In genomic region chr12:70974441-70975266, GRCm38 (mm10) we compare ENCODE assay signal across 8 mouse cellular contexts. TPM values are rescaled to one million over a fixed set of nuclear protein-coding genes. Genes with fewer than 3 reads are reported as not detected.
A peak's percentile ranks its signal among the peaks of the same experiment; 100 is the strongest.
DNase-seq lines count a peak whose midpoint lies in the region; ATAC-seq lines count a peak whose summit lies in the region.

Gene Psma3 (plus strand): TSS chr12:70974621.

- peak within 1 kb of the TSS; percentile 99 for H3K9ac ChIP-seq in hindbrain, embryonic 16.5 days (ENCODE audit: low read depth, low read length)

- H3K9me3 ChIP-seq in hindbrain, embryonic 16.5 days (ENCODE audit: control insufficient read depth, low read length), result no peaks in the 10 kb centered on the region

- peak within 1 kb of the TSS; percentile 87 for H3K4me3 ChIP-seq in hindbrain, embryonic 16.5 days (ENCODE audit: low read length)
- H3K4me3 ChIP-seq in macrophage (ENCODE audit: inconsistent target), result peak within 1 kb of the TSS; percentile 89

- H3K27ac ChIP-seq in hindbrain, embryonic 16.5 days (ENCODE audit: low read depth, low read length), result peak within 1 kb of the TSS; percentile 97
- H3K27ac ChIP-seq in macrophage, result peak within 1 kb of the TSS; percentile 71

- WGBS in hindbrain, embryonic 16.5 days, result under 1% methylated on average over 61 of the region's 71 CpGs
- WGBS in macrophage (ENCODE audit: missing documents), result under 1% methylated on average over 69 of the region's 71 CpGs

- peak within 1 kb of the TSS; percentile 63 for H3K4me2 ChIP-seq in hindbrain, embryonic 16.5 days (ENCODE audit: low read length)

- peaks cover 11% of the 10 kb centered on the region for H3K4me1 ChIP-seq in hindbrain, embryonic 16.5 days (ENCODE audit: control insufficient read depth, insufficient read depth, low read depth, low read length)

- peaks cover 47% of the 10 kb centered on the region for H3K79me2 ChIP-seq in macrophage (ENCODE audit: inconsistent target)

- ATAC-seq in hindbrain, embryonic 16.5 days, result peak; percentile 99

- no peaks in the 10 kb centered on the region for H3K27me3 ChIP-seq in hindbrain, embryonic 16.5 days (replicated peaks; ENCODE audit: control insufficient read depth, insufficient read depth, low read length)

- peak; percentile 92 for DNase-seq in WW6 (ENCODE audit: low read depth, low spot score)
- DNase-seq in cerebellum, postnatal 4 days (ENCODE audit: low spot score in 2 of 2), result peak; percentile 72 to 86
- DNase-seq in gastrocnemius, adult 18-20 months (ENCODE audit: low spot score), result peak; percentile 92
- DNase-seq in left cerebral cortex, adult 18-20 months (ENCODE audit: low spot score in 2 of 2), result peak; percentile 88 to 91
- peak; percentile 94 for DNase-seq in right cerebral cortex, adult 18-20 months
- DNase-seq in urinary bladder, postnatal 10 days (ENCODE audit: low spot score), result peak; percentile 53

- no peaks in the 10 kb centered on the region for H3K36me3 ChIP-seq in hindbrain, embryonic 16.5 days (ENCODE audit: control insufficient read depth, insufficient read depth, low read length)
- peaks cover 8% of the 10 kb centered on the region for H3K36me3 ChIP-seq in macrophage (ENCODE audit: inconsistent target)

RNA-seq across cellular contexts. Expression of gene Psma3, which starts in this region (rescaled TPM):
- 100 to 1,000 TPM; 267 to 285 TPM for total RNA-seq in gastrocnemius, adult 18-20 months (2021)
- 489 and 503 TPM in 2 replicates for polyA plus RNA-seq in hindbrain, embryonic 16.5 days (2015; fragmentation: Nextera tagmentation; extraction: Ambion mirVana)
- 100 to 1,000 TPM; 177 to 197 TPM for total RNA-seq in left cerebral cortex, adult 18-20 months (2021)
- 100 to 1,000 TPM; 126 to 282 (median 203) TPM for total RNA-seq in macrophage (2018; cell fraction: chromatin; rRNA removed)
- total RNA-seq in macrophage (2018; cell fraction: cytosol; rRNA removed), result 100 to 1,000 TPM; 131 to 253 (median 177) TPM
- 100 to 1,000 TPM; 100 to 256 (median 165) TPM for total RNA-seq in macrophage (2018; cell fraction: nucleus; rRNA removed)
- polyA plus RNA-seq in macrophage (2018), result 163 to 269 TPM (median 248 TPM) in 3 replicates

Comparison
In these comparisons a context has a peak if more than half of its experiments do, and no peak if none do; other contexts are left out.
1. Peak in every context shown above with its lines: DNase-seq, ATAC-seq, H3K4me3 ChIP-seq and H3K27ac ChIP-seq.